Mouse (Mus musculus) kidney, adult 11 months (tissue): ENCODE data around the gene Grip1.

Source experiments
- DNase-seq: peaks from one replicate; pipeline ENCODE4 v3.0.0; 2022

Grip1 gene

GRCm38 (mm10) chr10:119851594-119851993 is 398.0 kb downstream of the Grip1 start:
- DNase-seq, result no peak

GRCm38 (mm10) chr10:119852582-119853135 is 399.0 kb downstream of the Grip1 start:
- DNase-seq, result no peak

GRCm38 (mm10) chr10:119867726-119868125 is 414.1 kb downstream of the Grip1 start:
- no peak for DNase-seq

GRCm38 (mm10) chr10:119868995-119869579 is 415.5 kb downstream of the Grip1 start:
- no peak for DNase-seq

- no peak for DNase-seq
These were observed 423.1 kb downstream of the Grip1 start for GRCm38 (mm10) chr10:119876721-119877120.

GRCm38 (mm10) chr10:119878331-119878730 is 424.7 kb downstream of the Grip1 start:
- DNase-seq, result no peak

GRCm38 (mm10) chr10:119884591-119884990 is 431.0 kb downstream of the Grip1 start:
- no peak for DNase-seq

GRCm38 (mm10) chr10:119885563-119885962 is 431.9 kb downstream of the Grip1 start:
- DNase-seq, result no peak

- no peak for DNase-seq
These were observed 433.1 kb downstream of the Grip1 start for GRCm38 (mm10) chr10:119886681-119887080.

GRCm38 (mm10) chr10:119902754-119903153 is 449.1 kb downstream of the Grip1 start:
- DNase-seq, result no peak

- no peak for DNase-seq
These were observed 453.2 kb downstream of the Grip1 start for GRCm38 (mm10) chr10:119906869-119907268.

GRCm38 (mm10) chr10:119917995-119918394 is 464.4 kb downstream of the Grip1 start:
- no peak for DNase-seq

GRCm38 (mm10) chr10:119927963-119928362 is 474.3 kb downstream of the Grip1 start:
- no peak for DNase-seq

GRCm38 (mm10) chr10:119928921-119929320 is 475.3 kb downstream of the Grip1 start:
- no peak for DNase-seq

- no peak for DNase-seq
These were observed 479.2 kb downstream of the Grip1 start for GRCm38 (mm10) chr10:119932794-119933193.

- no peak for DNase-seq
These were observed 479.7 kb downstream of the Grip1 start for GRCm38 (mm10) chr10:119933362-119933761.

- DNase-seq, result no peak
These were observed 481.6 kb downstream of the Grip1 start for GRCm38 (mm10) chr10:119935231-119935630.

- no peak for DNase-seq
These were observed 483.9 kb downstream of the Grip1 start for GRCm38 (mm10) chr10:119937481-119937880.

- no peak for DNase-seq
These were observed 490.3 kb downstream of the Grip1 start for GRCm38 (mm10) chr10:119943906-119944305.

GRCm38 (mm10) chr10:119951460-119951859 is 497.8 kb downstream of the Grip1 start:
- DNase-seq, result no peak

- no peak for DNase-seq
These were observed 503.8 kb downstream of the Grip1 start for GRCm38 (mm10) chr10:119957260-119957955.

GRCm38 (mm10) chr10:119960915-119961314 is 507.3 kb downstream of the Grip1 start:
- no peak for DNase-seq

- no peak for DNase-seq
These were observed 512.7 kb downstream of the Grip1 start for GRCm38 (mm10) chr10:119966321-119966720.

- no peak for DNase-seq
These were observed 525.8 kb downstream of the Grip1 start for GRCm38 (mm10) chr10:119979396-119979795.
